Mouse (Mus musculus) ovary, postnatal 10 days (tissue): Measurements from ENCODE around the gene Ap1b1.

Experiments
- DNase-seq: peaks from one replicate; pipeline ENCODE4 v3.0.0; 2022; ENCODE audit warnings: low spot score

The Ap1b1 gene

DNA sequence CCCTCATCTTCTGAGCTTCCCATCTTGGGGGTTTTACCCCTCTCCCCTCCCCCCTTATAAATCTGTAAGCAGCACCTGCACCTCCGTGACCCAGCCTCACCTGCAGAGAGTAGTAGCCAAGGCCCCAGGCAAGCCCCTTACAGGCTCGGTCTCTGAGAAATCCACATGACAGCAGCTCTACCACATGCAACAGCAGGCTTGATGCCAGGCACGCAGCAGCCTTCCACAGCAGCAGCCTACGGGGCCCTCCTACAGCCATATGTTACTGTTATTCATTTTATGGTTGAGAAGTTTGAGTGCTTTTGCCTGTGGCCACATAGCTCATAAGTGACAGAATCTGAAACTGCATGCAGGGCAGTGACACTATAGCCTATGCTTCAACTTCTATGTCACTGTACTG lies 48.8 kb downstream of the Ap1b1 start:
- DNase-seq, result no peak

DNA sequence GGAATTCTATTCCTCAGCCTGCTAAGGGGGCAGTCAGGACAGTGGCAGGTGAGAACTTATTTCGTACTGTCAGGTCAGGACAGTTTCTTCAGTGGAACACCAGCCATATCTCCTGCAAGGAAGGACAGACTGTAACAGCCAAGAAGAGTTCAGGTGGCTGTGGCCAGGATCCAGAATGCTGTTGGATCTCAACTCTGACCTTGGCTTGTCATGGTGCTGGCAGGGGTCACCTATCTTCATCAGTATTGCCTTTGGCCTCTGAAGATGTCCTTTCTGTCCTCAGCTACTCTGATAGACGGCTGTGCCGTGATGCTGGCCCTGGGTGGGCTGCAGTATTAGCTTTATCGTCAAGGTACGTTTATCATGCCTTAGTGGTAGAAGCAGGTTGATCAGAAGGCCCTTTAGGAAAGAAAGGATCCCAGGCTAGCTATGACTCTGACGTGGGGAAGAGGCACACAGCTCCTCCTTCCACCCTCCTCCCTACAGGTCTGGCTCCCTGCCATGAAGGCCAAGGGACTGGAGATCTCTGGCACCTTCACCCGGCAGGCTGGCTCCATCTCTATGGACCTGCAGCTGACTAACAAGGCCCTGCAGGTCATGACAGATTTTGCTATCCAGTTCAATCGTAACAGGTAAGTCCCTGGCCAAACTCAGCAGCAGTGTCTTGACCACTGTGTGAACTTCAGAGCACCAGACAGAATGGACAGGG lies 50.7 kb downstream of the Ap1b1 start:
- DNase-seq, result no peak

DNA sequence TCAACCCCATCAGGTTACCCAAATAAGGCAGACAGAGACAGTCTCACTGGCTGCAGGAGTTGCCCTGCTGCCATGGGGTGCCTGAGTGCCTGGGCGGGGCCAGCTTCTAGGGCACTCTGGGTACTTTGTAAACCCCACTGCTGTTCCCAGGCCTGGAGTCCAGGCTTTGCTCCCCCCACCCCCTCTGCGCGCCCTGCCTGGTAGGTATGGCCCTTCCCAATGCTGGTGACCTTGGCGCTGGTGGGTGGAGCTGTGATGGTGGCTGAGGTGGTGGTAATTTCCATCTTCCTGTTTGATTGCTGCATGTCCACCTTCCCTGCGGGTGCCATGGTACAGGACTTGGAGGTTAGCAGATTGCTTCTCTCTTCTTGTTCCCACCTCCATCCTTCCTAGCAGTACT lies 54.0 kb downstream of the Ap1b1 start:
- DNase-seq, result no peak

GRCm38 (mm10) chr11:5041144-5041780 lies 54.6 kb downstream of the Ap1b1 start:
- DNase-seq, result no peak

DNA sequence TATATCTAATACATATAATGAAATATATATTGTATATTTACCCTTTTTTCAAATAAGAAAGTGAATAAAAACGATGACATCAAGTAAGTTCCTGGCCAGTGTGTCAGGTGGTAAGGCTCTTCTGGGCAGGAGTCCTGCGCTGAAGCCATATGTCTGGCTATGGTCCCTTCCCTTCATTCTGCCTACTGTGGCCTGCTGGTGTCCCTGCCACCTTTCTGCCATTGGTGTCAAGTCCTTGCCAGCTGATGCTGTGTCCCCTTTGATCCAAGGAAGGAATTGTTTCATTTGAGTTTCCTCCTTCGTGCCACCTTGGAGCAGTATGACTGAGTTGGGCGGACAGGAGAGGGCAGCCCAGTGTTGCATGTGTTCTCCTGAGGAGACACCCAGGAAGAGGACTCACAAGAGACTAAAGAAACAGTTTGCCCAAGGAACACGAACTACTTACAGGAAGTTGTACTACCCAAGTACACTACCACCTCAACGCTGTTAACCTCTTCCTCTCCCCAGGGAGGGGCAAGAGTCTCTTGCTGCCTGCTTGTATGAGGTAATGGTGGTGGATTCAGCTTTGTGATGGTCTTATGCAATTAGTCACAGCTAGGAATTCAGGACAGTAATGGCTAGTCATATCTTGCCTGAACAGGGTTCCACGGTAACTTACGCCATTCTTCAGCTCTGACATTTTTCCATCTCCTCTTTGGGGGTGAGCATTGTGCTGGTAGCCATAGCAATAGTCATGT lies 56.2 kb downstream of the Ap1b1 start:
- no peak for DNase-seq

DNA sequence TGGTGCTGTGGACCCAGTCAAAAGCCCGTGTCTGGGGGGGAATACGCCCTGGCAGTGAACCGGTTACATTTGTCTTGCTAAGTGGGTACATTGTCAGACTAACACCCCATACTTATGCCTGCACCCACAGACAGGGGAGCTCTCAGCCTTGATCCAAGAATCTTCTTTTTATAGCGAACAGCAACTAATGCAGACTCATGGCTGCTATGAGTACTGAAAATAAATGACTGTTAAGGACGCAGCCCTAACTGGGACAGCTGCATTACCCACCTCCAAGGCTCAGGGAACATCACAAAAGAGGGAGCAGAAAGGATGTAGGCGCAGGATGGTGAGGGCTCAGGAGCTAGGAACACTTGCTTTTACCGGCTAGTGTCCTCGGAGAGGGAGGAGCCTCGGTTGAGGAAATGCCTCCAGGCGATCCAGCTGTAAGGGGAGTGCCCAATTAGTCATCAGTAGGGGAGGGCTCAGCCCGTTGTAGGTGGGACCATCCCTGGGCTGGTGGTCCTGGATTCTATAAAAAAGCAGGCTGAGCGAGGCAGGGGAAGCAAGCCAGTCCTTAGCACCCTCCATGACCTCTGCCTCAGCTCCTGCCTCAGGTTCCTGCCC lies 59.8 kb downstream of the Ap1b1 start:
- no peak for DNase-seq

GRCm38 (mm10) chr11:5051629-5052028 lies 65.0 kb downstream of the Ap1b1 start:
- DNase-seq, result no peak

GRCm38 (mm10) chr11:5052200-5052854 lies 65.7 kb downstream of the Ap1b1 start:
- no peak for DNase-seq

GRCm38 (mm10) chr11:5054151-5054550 lies 67.5 kb downstream of the Ap1b1 start:
- DNase-seq, result no peak

DNA sequence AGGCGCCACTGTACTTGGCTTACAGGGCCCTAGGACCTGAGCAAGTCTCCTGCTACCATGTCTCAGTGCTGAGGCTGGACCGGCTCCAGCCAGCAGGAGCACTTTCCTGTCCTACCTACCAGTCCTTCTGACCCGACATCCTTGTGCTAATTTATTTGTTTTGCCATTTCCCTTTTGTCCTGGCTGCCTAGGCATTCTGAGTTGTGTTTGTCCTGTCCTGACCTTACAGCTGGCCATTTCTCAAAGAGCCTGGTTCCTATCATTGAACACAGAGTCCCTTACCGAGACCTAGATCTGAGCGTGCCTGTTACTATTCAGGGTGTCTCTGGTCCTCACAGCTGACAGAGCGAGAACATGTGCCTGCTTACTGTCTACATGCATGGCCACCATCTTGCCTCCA lies 68.2 kb downstream of the Ap1b1 start:
- DNase-seq, result no peak

- DNase-seq, result no peak
Measured at GRCm38 (mm10) chr11:5055945-5056938, 69.6 kb downstream of the Ap1b1 start.

- no peak for DNase-seq
Measured at GRCm38 (mm10) chr11:5057064-5057463, 70.4 kb downstream of the Ap1b1 start.

GRCm38 (mm10) chr11:5057541-5057855 lies 70.9 kb downstream of the Ap1b1 start:
- no peak for DNase-seq

GRCm38 (mm10) chr11:5057856-5058641 lies 71.4 kb downstream of the Ap1b1 start, which contains the start of gene Rasl10a:
TSS of gene Rasl10a (plus strand) at chr11:5058128.
- DNase-seq, result no peak

- no peak for DNase-seq
Measured at GRCm38 (mm10) chr11:5058783-5059182, 72.2 kb downstream of the Ap1b1 start.

GRCm38 (mm10) chr11:5059230-5059629 lies 72.6 kb downstream of the Ap1b1 start:
- no peak for DNase-seq

GRCm38 (mm10) chr11:5059704-5060156 lies 73.1 kb downstream of the Ap1b1 start:
- DNase-seq, result no peak

- DNase-seq, result no peak
Measured at GRCm38 (mm10) chr11:5060756-5061412, 74.3 kb downstream of the Ap1b1 start.

DNA sequence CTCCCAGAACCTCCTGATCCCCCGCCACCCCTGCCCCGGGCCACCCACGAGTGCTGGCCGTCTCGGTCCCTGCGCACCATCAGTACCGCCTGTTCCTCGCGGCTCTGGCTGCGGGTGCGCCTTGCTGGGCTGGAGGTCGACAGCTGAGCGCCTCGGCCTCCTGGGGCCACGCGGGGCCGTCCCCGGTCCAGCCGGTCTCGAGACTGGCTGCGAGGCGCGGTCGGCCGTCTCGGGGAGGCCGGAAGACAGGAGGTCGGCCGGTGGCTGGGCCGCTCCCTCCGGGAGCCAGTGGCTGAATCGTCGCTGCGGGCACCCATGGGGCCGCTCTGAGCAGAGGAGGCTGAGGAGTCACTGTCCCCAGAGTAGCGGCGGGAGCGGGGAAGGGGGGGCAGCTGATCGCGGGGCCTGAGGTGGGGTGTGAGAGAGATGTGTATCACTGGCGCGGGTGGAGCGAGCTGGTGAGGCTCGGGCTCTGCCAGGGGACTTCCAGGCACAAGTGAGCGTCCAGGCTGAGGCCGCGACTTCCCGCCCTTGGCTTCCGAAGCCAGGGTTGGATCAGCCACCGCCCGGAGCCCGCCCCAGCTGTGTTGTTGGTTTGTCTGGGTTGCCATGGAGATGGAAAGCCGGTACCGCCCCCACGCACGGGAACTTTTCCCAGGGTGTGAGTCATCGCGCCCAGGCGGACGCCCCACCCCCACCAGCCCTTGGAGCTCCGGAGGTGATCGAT lies 75.0 kb downstream of the Ap1b1 start:
- DNase-seq, result peak; percentile 91
